Mouse (Mus musculus): Measurements from ENCODE around the gene Trappc1. TPM values are rescaled to one million over a fixed set of nuclear protein-coding genes. Genes with fewer than 3 reads are reported as not detected.

The Trappc1 gene
- total RNA-seq, 2 experiments from 2014 or later, result 43.4 to 44.8 TPM

- no peak for DNase-seq (ENCODE audit: low spot score)
These were observed 44.8 kb downstream of the Trappc1 start for GRCm38 (mm10) chr11:69368356-69369214.

DNA sequence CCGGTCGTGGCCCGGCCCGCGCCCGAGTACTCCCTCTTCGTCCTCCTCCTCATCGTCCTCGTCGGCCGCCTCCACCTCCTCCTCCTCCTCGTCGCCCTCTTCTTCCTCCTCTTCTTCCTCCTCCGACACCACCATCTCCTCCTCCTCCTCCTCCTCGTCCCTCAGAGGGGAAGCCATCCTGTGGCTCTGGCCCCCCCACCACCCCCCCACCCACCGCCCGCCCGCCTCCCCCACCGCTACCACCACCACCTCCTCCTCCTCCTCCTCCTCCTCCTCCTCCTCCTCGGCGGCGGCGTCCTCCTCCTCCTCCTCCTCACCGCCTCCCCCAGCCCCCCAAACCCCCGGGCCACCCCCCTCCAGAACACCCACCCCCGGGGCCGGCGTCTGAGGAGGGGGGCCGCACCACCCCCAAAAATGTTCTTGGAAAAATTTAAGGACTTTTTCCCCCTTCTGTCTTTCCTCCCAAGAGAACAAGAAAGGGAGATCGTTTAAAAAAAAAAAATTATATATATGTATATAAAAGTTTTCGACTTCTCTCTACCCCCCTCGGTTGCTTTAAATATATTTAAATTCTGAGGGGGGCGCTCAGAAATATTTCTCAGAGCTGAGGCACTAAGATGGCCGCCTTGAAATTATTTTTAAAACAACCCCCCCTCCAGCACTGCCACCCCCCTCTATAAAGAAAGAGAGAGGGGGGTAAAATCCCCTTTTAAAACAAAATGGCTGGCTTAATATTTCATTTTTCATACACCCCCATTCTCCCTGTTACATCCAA is 45.6 kb downstream of the Trappc1 start, which contains the start of gene Chd3:
Gene Chd3 (minus strand): TSS at position 192 of the 775 bp plus-strand sequence.
- no peak for DNase-seq (ENCODE audit: low spot score)

- no peak for DNase-seq (ENCODE audit: low spot score)
These were observed 46.4 kb downstream of the Trappc1 start for GRCm38 (mm10) chr11:69369990-69370816.

GRCm38 (mm10) chr11:69370817-69371215 is 47.0 kb downstream of the Trappc1 start:
- no peak for DNase-seq (ENCODE audit: low spot score)

DNA sequence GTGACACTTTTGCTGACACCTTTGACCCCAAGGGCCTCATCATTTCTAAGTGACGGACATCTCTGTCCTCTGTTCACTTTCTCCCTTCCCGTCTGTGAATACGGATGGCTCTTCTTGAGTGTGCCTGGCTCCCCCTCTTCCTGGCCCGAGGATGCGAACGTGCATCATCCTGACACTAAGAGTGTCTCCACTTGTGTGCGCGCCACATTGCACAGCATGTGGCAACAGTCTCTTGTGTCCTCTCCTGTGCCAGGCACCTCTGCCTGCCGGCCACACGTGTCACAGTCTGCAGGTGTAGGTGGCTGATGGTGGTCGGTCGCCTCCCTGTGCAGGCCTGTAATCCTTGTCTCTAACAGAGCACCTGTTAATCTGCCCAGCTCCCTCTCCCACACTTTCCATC is 47.8 kb downstream of the Trappc1 start:
- no peak for DNase-seq (ENCODE audit: low spot score)

DNA sequence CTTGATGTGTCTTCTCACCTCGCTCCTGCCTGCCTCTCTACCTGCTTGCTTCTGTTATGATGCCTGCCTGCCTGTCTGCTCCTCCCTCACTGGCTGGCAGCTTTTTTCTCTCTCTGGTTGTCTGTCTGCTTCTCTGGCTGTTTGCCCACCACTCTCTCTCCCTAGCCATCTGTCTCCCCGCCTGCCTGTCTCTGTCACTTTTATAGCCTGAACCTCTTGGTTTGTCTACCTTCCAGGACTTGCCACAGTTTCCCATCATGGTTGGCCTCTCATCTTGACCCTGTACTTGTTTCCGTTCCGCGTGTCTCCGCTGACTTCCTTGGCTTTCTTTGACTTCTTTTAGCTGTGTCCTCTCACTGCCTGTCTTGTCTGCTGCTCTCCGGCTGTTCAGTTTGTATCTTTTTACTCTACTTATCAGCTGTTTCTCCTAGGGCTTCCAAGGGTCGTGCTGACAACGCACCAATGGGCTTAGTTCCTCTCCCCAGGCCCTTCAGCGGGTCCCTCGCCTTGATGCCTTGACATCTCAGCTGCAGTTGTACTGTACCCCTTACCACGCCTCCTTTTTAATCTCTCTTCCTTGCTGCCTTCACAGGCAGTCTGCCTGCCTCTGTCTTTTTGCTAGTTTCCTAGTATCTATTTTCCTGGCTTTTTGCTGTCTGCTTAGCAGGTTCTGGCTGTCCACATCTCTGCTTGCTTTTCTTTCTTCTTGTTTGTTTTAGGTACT is 48.4 kb downstream of the Trappc1 start:
- DNase-seq (ENCODE audit: low spot score), result no peak

DNA sequence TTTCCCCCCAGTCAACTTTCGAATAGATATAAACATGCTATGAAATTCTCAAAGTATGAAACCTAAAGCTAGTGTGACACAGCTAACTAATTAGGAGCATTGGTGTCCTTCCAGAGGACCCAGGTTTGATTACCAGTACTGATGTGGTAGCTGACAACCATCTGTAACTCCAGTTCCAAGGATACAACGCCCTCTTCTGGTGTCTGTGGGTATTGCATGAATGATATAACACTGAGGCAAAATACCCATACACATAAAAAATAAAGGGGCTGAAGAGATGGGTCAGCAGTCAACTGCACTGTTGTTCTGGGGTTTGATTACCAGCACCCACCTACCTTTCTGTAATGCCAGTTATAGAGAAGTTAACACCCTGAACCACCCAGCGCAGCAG is 49.0 kb downstream of the Trappc1 start:
- DNase-seq (ENCODE audit: low spot score), result no peak

DNA sequence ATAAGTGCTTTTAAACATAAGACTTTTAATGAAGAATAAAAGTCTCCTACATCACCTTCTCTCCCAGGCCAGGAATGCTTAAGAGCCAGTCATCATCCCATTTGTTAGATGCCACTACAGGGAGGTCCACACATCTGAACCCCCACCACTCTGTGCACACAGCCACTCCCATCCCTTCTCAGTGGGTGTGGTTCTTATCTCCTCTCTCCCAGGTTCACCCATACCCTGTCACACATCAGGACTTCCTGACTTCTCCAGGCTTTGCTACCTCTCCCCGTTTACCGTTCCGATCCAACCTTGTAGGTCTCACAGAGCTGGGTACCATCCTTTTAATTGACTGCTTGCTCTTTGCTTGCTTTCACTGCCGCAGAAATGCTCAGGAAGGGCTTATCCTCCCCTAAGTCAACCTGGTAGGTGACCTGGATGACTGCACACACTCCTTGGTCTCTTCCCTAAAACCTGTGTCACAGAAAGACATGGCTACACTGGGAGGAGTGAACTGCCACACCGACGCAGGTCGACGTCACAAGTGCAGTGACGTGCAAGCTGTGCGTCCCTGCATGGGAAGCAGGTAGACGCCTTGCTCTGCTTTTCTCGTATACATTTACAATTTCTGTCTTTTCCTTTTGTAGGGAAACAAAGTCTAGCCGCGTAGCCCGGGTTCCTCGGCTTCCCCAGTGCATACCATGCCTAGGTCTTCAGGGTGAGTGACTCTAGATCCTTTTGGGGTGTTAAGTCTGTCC is 49.6 kb downstream of the Trappc1 start:
- no peak for DNase-seq (ENCODE audit: low spot score)

Other genes with a start within 250 kb of the Trappc1 start
- 10 to 100 TPM; 37.4 to 39.3 TPM for gene Vamp2, start 235.5 kb upstream of the Trappc1 start, total RNA-seq (2021)
- gene Per1, start 228.8 kb upstream of the Trappc1 start, total RNA-seq (2021), result 10 to 100 TPM; 41.9 to 72.2 TPM
- gene Hes7, start 203.6 kb upstream of the Trappc1 start, total RNA-seq (2021), result not detected
- gene 9130213A22Rik, start 201.4 kb upstream of the Trappc1 start, total RNA-seq (2021), result not detected
- not detected for gene Aloxe3, start 198.1 kb upstream of the Trappc1 start, total RNA-seq (2021)
- gene Alox12b, start 167.0 kb upstream of the Trappc1 start, total RNA-seq (2021), result not detected
- gene Alox8, start 126.1 kb upstream of the Trappc1 start, total RNA-seq (2021), result not detected
- not detected for gene Gucy2e, start 86.9 kb upstream of the Trappc1 start, total RNA-seq (2021)
- gene Cntrob, start 205 bp upstream of the Trappc1 start, total RNA-seq (2021), result 1 to 10 TPM; 1.2 to 1.7 TPM
- gene Kcnab3, start 2.3 kb downstream of the Trappc1 start, total RNA-seq (2021), result under 1 TPM in 1 of 2 experiments, not detected in 1; 0.09 TPM
- under 1 TPM; 0.25 to 0.43 TPM for gene Rnf227, start 16.5 kb downstream of the Trappc1 start, total RNA-seq (2021)
- 1 to 10 TPM; 5.7 to 7.9 TPM for gene Chd3, start 45.4 kb downstream of the Trappc1 start, total RNA-seq (2021)
- gene Naa38, start 71.5 kb downstream of the Trappc1 start, total RNA-seq (2021), result 10 to 100 TPM; 70.5 to 72.1 TPM
- 10 to 100 TPM; 29.3 to 33.0 TPM for gene Cyb5d1, start 71.7 kb downstream of the Trappc1 start, total RNA-seq (2021)
- 1 to 10 TPM; 2.6 to 4.1 TPM for gene Tmem88, start 74.3 kb downstream of the Trappc1 start, total RNA-seq (2021)
- gene Kdm6b, start 89.7 kb downstream of the Trappc1 start, total RNA-seq (2021), result 10 to 100 TPM; 19.6 to 22.0 TPM
- gene Dnah2, start 225.1 kb downstream of the Trappc1 start, total RNA-seq (2021), result under 1 TPM; 0.14 to 0.83 TPM
- gene Efnb3, start 236.2 kb downstream of the Trappc1 start, total RNA-seq (2021), result under 1 TPM; 0.37 to 0.74 TPM